Mouse (Mus musculus) megakaryocyte, embryonic 14.5 days (primary cell): ENCODE measurements around the gene G2e3.

Source experiments
- FLI1 ChIP-seq: IDR thresholded peaks from 2 replicates; pipeline ENCODE4 v1.6.1; 2012; ENCODE audit warnings: low read length, inconsistent platforms, mixed read lengths
- GATA1 ChIP-seq: IDR thresholded peaks from 3 replicates; pipeline ENCODE4 v1.6.1; 2012; ENCODE audit warnings: mixed read lengths, low read length, inconsistent platforms, borderline replicate concordance

DNA sequence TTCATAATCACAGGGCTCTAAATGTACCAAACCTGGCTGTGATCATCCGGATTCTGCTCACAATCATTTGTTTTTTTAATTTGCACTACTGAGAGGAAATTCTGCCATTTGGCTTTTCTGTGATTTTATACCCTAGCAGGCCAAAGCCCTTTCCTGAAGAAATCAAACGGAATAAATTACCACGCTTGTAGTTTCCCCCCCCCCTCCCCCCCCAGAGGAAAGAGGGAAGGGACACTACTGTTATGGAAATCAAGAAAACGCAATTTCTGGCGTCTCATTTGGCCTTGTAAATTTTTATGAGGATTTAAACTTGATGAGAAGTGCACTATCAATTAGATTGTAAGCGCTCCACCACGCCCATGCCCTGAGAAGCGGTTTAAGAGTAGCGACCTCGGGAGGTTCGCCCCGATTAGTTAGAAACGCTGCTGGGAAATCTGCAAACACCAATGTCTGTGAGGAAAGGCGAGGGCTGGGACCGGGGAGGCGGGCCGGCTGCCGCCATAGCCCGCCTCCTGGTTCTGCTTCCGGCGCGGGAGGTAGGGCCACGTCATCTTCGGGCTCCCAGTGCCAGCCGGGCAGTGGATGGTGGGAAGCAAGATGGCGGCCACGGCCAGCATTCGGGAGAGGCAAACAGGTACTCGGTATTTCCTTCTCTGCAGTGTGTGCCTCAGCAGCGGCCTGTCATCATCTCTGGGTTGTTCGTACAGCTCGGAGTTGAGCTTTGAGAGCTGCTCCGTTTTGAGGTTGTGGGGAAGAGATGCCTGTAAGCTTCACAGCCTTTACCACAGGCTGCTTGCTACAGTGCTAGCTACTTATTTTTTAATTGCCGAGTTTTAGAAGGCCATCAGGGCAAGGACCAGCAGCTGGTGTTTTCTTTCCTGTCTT, 29.4 kb downstream of the G2e3 start, which contains the start of gene Scfd1:
- peak; percentile 44; the same call in 1 of the 2 replicates for TF ChIP-seq FLI1
- no peak for TF ChIP-seq GATA1
